Mouse (Mus musculus) left cerebral cortex, postnatal 4 days (tissue): ENCODE data around the gene Dlec1. TPM values are rescaled to one million over a fixed set of nuclear protein-coding genes. Genes with fewer than 3 reads are reported as not detected.

Experiments used
- DNase-seq: peaks from one replicate; pipeline ENCODE4 v3.0.0-alpha.2; 2022
- intact Hi-C: fragments of 180-260 bp; cut with DNase I; formaldehyde crosslinking; loops from one replicate; pipeline ENCODE4 v1.15.1; 2025
- total RNA-seq, 2 experiments: library from RNA; stranded (reverse); gene quantifications; 2 replicates each; pipeline ENCODE4 v1.2.3; 2021

Dlec1 gene
- total RNA-seq, 2 experiments from 2014 or later, result 0.82 to 2.6 TPM

GRCm38 (mm10) chr9:119088148-119088801 lies 14.0 kb upstream of the Dlec1 start:
- peak; percentile 68 for DNase-seq
- intact Hi-C loops, result no loop called here

GRCm38 (mm10) chr9:119089437-119089836 lies 12.8 kb upstream of the Dlec1 start:
- DNase-seq, result no peak
- intact Hi-C loops, result no loop called here

- DNase-seq, result no peak
- intact Hi-C loops, result no loop called here
Observed at GRCm38 (mm10) chr9:119090462-119090861, 11.8 kb upstream of the Dlec1 start.

GRCm38 (mm10) chr9:119091581-119092310 lies 10.5 kb upstream of the Dlec1 start:
- intact Hi-C loops, result no loop called here
- no peak for DNase-seq

GRCm38 (mm10) chr9:119092473-119093418 lies 9.5 kb upstream of the Dlec1 start:
- intact Hi-C loops, result no loop called here
- DNase-seq, result peak; percentile 31

GRCm38 (mm10) chr9:119093419-119094295 lies 8.6 kb upstream of the Dlec1 start, which contains the start of gene Plcd1:
Plcd1 (minus strand) TSS chr9:119093502.
- intact Hi-C loops, result no loop called here
- DNase-seq, result peak; percentile 90

- intact Hi-C loops, result no loop called here
- peak; percentile 66 for DNase-seq
Observed at GRCm38 (mm10) chr9:119094462-119095109, 7.7 kb upstream of the Dlec1 start.

GRCm38 (mm10) chr9:119100177-119100898 lies 1.9 kb upstream of the Dlec1 start:
- DNase-seq, result peak; percentile 59
- intact Hi-C loops, result no loop called here

- DNase-seq, result no peak
- intact Hi-C loops, result no loop called here
Observed at GRCm38 (mm10) chr9:119102783-119103113, 470 bp downstream of the Dlec1 start.

GRCm38 (mm10) chr9:119107566-119107965 lies 5.3 kb downstream of the Dlec1 start:
- intact Hi-C loops, result no loop called here
- DNase-seq, result peak; percentile 29

- DNase-seq, result no peak
- intact Hi-C loops, result no loop called here
Observed at GRCm38 (mm10) chr9:119109685-119110353, 7.5 kb downstream of the Dlec1 start.

GRCm38 (mm10) chr9:119110640-119111039 lies 8.4 kb downstream of the Dlec1 start:
- no peak for DNase-seq
- intact Hi-C loops, result no loop called here

GRCm38 (mm10) chr9:119114911-119115310 lies 12.6 kb downstream of the Dlec1 start:
- intact Hi-C loops, result no loop called here

GRCm38 (mm10) chr9:119119409-119120167 lies 17.3 kb downstream of the Dlec1 start:
- intact Hi-C loops, result no loop called here
- DNase-seq, result peak; percentile 31

More at GRCm38 (mm10) chr9:119114911-119115310, 12.6 kb downstream of the Dlec1 start:
- no peak for DNase-seq

GRCm38 (mm10) chr9:119120168-119120560 lies 17.9 kb downstream of the Dlec1 start:
- no peak for DNase-seq
- intact Hi-C loops, result no loop called here

GRCm38 (mm10) chr9:119122596-119123369 lies 20.5 kb downstream of the Dlec1 start:
- DNase-seq, result no peak
- intact Hi-C loops, result no loop called here
